Mouse (Mus musculus) spleen, adult 2 months (tissue): ENCODE measurements around the gene Rora. TPM values are rescaled to one million over a fixed set of nuclear protein-coding genes. Genes with fewer than 3 reads are reported as not detected.

ENCODE experiments used
- DNase-seq, 2 experiments: peaks; one replicate each; pipeline versions ENCODE4 v3.0.0 to v3.0.0-alpha.2; 2012 to 2021; ENCODE audit warnings: low spot score in 2 of 2, low read depth in 1 of 2
- H3K27ac ChIP-seq: fragments of 200-500 bp; 2 replicates; pipeline ENCODE4 v1.5.1; 2012; ENCODE audit warnings: low read length, inconsistent platforms; ENCODE audit not compliant: insufficient read depth
- H3K27me3 ChIP-seq: fragments of 200-500 bp; 2 replicates; pipeline ENCODE4 v1.6.1; 2012; ENCODE audit warnings: mild to moderate bottlenecking, moderate library complexity, low read length, inconsistent platforms; ENCODE audit not compliant: control insufficient read depth, insufficient read depth
- H3K36me3 ChIP-seq: fragments of 200-500 bp; 2 replicates; pipeline ENCODE4 v1.6.1; 2012; ENCODE audit warnings: mild to moderate bottlenecking, low read length, inconsistent platforms; ENCODE audit not compliant: control insufficient read depth, insufficient read depth
- H3K4me1 ChIP-seq: fragments of 200-500 bp; 2 replicates; pipeline ENCODE4 v1.6.1; 2011; ENCODE audit warnings: inconsistent platforms; ENCODE audit not compliant: control insufficient read depth, insufficient read depth, insufficient read length
- H3K4me3 ChIP-seq: fragments of 200-500 bp; 2 replicates; pipeline ENCODE4 v1.5.1; 2011; ENCODE audit warnings: mild to moderate bottlenecking, inconsistent platforms; ENCODE audit not compliant: insufficient read depth, insufficient read length; ENCODE audit errors: extremely low read depth
- CTCF ChIP-seq: fragments of 200-500 bp; IDR thresholded peaks from 2 replicates; pipeline ENCODE4 v1.5.1; 2011; ENCODE audit warnings: mild to moderate bottlenecking, inconsistent platforms; ENCODE audit not compliant: insufficient read depth, insufficient read length, insufficient replicate concordance; ENCODE audit errors: extremely low read depth
- POLR2A ChIP-seq: fragments of 200-500 bp; IDR thresholded peaks from 2 replicates; pipeline ENCODE4 v1.6.1; 2011; ENCODE audit warnings: low read depth, low read length, inconsistent platforms
- WGBS: fragments of 180-500 bp; shearing (Covaris S2); methylation state at CpG from one replicate; pipeline ENCODE4 v1.1.7; 2018; 5-methylcytosine and 5-hydroxymethylcytosine counted together
- polyA plus RNA-seq: library from polyadenylated mRNA; depleted of rRNA; stranded (reverse); fragments of >200 nt; gene quantifications from 2 replicates; pipeline ENCODE4 v1.2.3, GENCODE M21; 2012

Rora gene
- polyA plus RNA-seq, 1 experiment: 1.7 TPM

GRCm38 (mm10) chr9:68976851-68977250 is 323.3 kb downstream of the Rora start:
- no peak overlapping the region for H3K4me3 ChIP-seq
- no peaks in the 10 kb centered on the region for H3K36me3 ChIP-seq
- no peaks in the 10 kb centered on the region for H3K4me1 ChIP-seq
- no peaks in the 10 kb centered on the region for H3K27me3 ChIP-seq
- H3K27ac ChIP-seq: no peak overlapping the region
- TF ChIP-seq POLR2A: no peak
- no peak for TF ChIP-seq CTCF
- no peak for DNase-seq
- 85% methylated on average over 4 of the region's 4 CpGs for WGBS

GRCm38 (mm10) chr9:68978656-68979055 is 325.1 kb downstream of the Rora start:
- DNase-seq: no peak
- no peaks in the 10 kb centered on the region for H3K36me3 ChIP-seq
- H3K4me1 ChIP-seq: no peaks in the 10 kb centered on the region
- no peak for TF ChIP-seq POLR2A
- no peak for TF ChIP-seq CTCF
- 76% methylated on average over 4 of the region's 4 CpGs for WGBS
- no peak overlapping the region for H3K27ac ChIP-seq
- H3K4me3 ChIP-seq: no peak overlapping the region
- H3K27me3 ChIP-seq: no peaks in the 10 kb centered on the region

GRCm38 (mm10) chr9:68980041-68980440 is 326.5 kb downstream of the Rora start:
- Histone ChIP-seq H3K27ac (no peak overlapping the region), H3K4me3 (no peak overlapping the region), H3K27me3 (no peaks in the 10 kb centered on the region), H3K4me1 (no peaks in the 10 kb centered on the region), H3K36me3 (no peaks in the 10 kb centered on the region)
- no peak for DNase-seq
- TF ChIP-seq POLR2A (no peak), CTCF (no peak)
- 88% methylated on average over 4 of the region's 4 CpGs for WGBS

- WGBS: 91% methylated on average over 6 of the region's 6 CpGs
- H3K4me3 ChIP-seq: no peak overlapping the region
- H3K27ac ChIP-seq: no peak overlapping the region
- no peak for DNase-seq
- TF ChIP-seq CTCF (no peak), POLR2A (no peak)
- no peaks in the 10 kb centered on the region for H3K4me1 ChIP-seq
- H3K27me3 ChIP-seq: peaks cover 2% of the 10 kb centered on the region; the same call in 1 of the 2 replicates
- H3K36me3 ChIP-seq: no peaks in the 10 kb centered on the region
Observed at GRCm38 (mm10) chr9:68985046-68985445, 331.5 kb downstream of the Rora start.

DNA sequence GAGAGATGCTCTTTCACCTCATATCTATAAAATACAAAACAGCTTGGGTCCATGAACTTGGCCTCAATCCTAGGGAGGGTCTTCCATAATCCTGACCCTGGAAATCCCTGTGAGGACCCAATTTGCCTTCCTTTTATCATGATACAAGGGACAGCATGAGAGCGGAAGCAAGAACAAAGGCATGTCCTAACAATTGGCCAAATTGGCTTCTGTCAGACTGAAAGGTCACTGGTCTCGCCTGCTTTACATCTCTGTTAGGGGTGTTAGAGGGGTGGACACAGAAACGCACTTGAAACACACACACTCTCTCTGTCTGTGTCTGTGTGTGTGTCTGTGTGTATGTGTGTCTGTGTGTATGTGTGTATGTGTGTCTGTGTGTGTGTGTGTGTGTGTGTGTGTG is 332.2 kb downstream of the Rora start:
- Histone ChIP-seq H3K4me1 (no peaks in the 10 kb centered on the region), H3K27ac (no peak overlapping the region), H3K4me3 (no peak overlapping the region), H3K27me3 (peaks cover 2% of the 10 kb centered on the region; the same call in 1 of the 2 replicates), H3K36me3 (no peaks in the 10 kb centered on the region)
- 94% methylated on average over 3 of the region's 3 CpGs for WGBS
- no peak for DNase-seq
- TF ChIP-seq CTCF: no peak
- no peak for TF ChIP-seq POLR2A

GRCm38 (mm10) chr9:68987290-68988042 is 333.9 kb downstream of the Rora start:
- Histone ChIP-seq H3K36me3 (no peaks in the 10 kb centered on the region), H3K4me1 (no peaks in the 10 kb centered on the region), H3K4me3 (no peak overlapping the region), H3K27me3 (peaks cover 2% of the 10 kb centered on the region; the same call in 1 of the 2 replicates), H3K27ac (no peak overlapping the region)
- WGBS: 84% methylated on average over 6 of the region's 6 CpGs
- DNase-seq: no peak
- TF ChIP-seq CTCF (no peak), POLR2A (no peak)

DNA sequence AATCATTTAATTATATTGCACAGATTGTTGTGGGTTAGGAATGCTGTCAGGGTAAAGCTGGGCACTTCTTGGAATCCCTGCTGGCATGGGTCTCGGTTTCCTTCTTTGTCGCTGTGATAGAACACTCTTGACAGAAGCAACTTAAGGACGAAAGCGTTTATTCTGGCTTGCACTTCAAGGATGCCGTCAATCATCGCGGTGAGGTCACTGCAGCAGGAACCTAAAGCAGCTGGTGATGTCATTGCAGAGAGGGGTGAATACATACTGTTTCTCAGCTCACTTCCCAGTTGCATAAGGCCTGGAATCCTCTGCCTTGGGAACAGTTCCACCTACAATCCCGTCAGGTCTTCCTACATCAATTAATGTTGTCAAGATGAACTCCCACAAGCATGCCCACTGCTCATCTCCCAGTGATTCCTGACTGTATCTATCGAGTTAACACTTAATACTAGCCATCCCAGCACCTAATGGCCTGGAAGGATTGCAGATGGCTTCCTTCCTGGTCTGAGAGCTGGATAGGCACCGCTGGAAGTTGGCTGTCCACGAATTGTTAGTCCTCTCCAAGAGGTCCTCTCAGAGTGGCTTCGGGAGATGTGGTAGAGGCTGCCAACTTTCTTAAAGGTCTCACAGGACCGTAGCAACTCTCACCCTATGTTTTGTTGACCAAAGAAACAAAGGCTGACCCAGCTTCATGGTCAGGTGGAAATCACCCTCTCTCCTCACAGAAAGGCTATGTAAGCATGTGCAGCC is 334.8 kb downstream of the Rora start:
- H3K4me3 ChIP-seq: no peak overlapping the region
- 85% methylated on average over 13 of the region's 13 CpGs for WGBS
- no peaks in the 10 kb centered on the region for H3K4me1 ChIP-seq
- TF ChIP-seq CTCF: no peak
- TF ChIP-seq POLR2A: no peak
- peaks cover 2% of the 10 kb centered on the region; the same call in 1 of the 2 replicates for H3K27me3 ChIP-seq
- H3K27ac ChIP-seq: no peak overlapping the region
- H3K36me3 ChIP-seq: no peaks in the 10 kb centered on the region
- DNase-seq: no peak
